ENCODE assay signal across 23 mouse cellular contexts in the genomic region with DNA sequence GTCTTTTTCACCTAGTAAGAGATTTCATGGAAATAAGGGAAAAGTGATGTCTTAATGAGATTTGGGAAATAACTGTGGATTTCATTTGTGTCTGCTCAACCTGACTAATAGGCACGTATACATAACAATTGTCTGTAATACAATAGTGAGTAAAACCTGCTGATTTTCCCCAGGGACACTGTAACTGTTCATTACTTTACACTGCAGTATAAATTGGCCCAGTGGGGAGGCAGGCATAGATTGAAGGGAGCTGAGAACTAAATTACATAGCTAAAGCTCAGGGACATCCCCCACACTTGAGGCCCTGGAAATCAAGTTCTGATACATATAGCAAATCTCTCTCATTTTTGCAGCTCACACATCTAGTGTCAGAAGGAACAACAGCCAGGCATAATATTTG.
DNase-seq lines count a peak whose midpoint lies in the region; ATAC-seq and TF ChIP-seq lines count a peak whose summit lies in the region.
"Had no signal": no experiment of that assay in that cellular context is flagged by ENCODE, and none has a peak within 500 bp of the region (broad histone marks: within the 10 kb centered on the region; RNA-seq: fewer than 3 reads in every experiment).

No protein-coding gene starts in this region.

- DNase-seq in embryonic facial prominence, embryonic 14.5 days (ENCODE audit: low spot score), result peak; percentile 65
- DNase-seq in embryonic facial prominence, embryonic 10.5 days (ENCODE audit: low spot score), result no peak
- peak; percentile 39 for DNase-seq in midbrain, embryonic 14.5 days
- peak; percentile 30 for DNase-seq in forebrain, embryonic 14.5 days (ENCODE audit: low spot score)
- DNase-seq in hindbrain, postnatal 0 days (ENCODE audit: low spot score), result peak; percentile 9
- no peak for DNase-seq in left cerebral cortex, postnatal 14 days (ENCODE audit: low spot score in 2 of 2)
- DNase-seq: adrenal gland, postnatal 10 days; cerebellum, adult 8-10 months; cerebellum, postnatal 36 days; embryo, embryonic 11 days; gastrocnemius, postnatal 14 days; heart, adult 18-20 months; heart, postnatal 36 days; kidney, adult 18-20 months; layer of hippocampus, adult 9-11 months; liver, embryonic 13.5 days; lung, adult 2 months; lung, postnatal 14 days; thymus, adult 18-20 months; thymus, postnatal 36 days had no signal

- no peak overlapping the region for H3K27ac ChIP-seq in embryonic facial prominence, embryonic 14.5 days (replicated peaks; ENCODE audit: low read depth, low read length)
- no peak overlapping the region for H3K27ac ChIP-seq in embryonic facial prominence, embryonic 10.5 days (replicated peaks)
- H3K27ac ChIP-seq in midbrain, embryonic 14.5 days (replicated peaks; ENCODE audit: low read depth, low read length), result no peak overlapping the region
- no peak overlapping the region for H3K27ac ChIP-seq in midbrain, embryonic 16.5 days (ENCODE audit: low read length)
- H3K27ac ChIP-seq in forebrain, embryonic 14.5 days (ENCODE audit: low read depth, low read length), result no peak overlapping the region
- no peak overlapping the region for H3K27ac ChIP-seq in hindbrain, postnatal 0 days
- H3K27ac ChIP-seq: kidney, postnatal 0 days; liver, embryonic 13.5 days had no signal

- ATAC-seq in embryonic facial prominence, embryonic 14.5 days (ENCODE audit: low read depth), result peak; percentile 93
- ATAC-seq in midbrain, embryonic 14.5 days (ENCODE audit: low FRiP score, low TSS enrichment), result no peak
- ATAC-seq in midbrain, embryonic 16.5 days, result no peak
- ATAC-seq in forebrain, embryonic 14.5 days, result 0 out of 2 replicates have a peak, but pooled peaks have one; percentile 29
- no peak for ATAC-seq in hindbrain, postnatal 0 days
- ATAC-seq: inflammation-experienced regulatory T-cells, adult 6 months had no signal

- H3K9ac ChIP-seq in embryonic facial prominence, embryonic 14.5 days (ENCODE audit: low read depth, low read length), result no peak overlapping the region
- H3K9ac ChIP-seq in midbrain, embryonic 14.5 days (replicated peaks; ENCODE audit: low read length), result no peak overlapping the region
- no peak overlapping the region for H3K9ac ChIP-seq in midbrain, embryonic 16.5 days (ENCODE audit: low read depth, low read length)
- H3K9ac ChIP-seq in forebrain, embryonic 14.5 days (ENCODE audit: low read length), result no peak overlapping the region
- H3K9ac ChIP-seq in hindbrain, postnatal 0 days (replicated peaks; ENCODE audit: low read length), result no peak overlapping the region
- H3K9ac ChIP-seq: liver, embryonic 13.5 days had no signal

- no peak for TF ChIP-seq CTCF in hindbrain, postnatal 0 days (IDR thresholded peaks at IDR 0.05; ENCODE audit: low read depth)

- H3K4me3 ChIP-seq in embryonic facial prominence, embryonic 14.5 days (ENCODE audit: low read depth, low read length), result no peak overlapping the region
- no peak overlapping the region for H3K4me3 ChIP-seq in embryonic facial prominence, embryonic 10.5 days
- H3K4me3 ChIP-seq in midbrain, embryonic 14.5 days (replicated peaks; ENCODE audit: low read depth, low read length), result no peak overlapping the region
- no peak overlapping the region for H3K4me3 ChIP-seq in midbrain, embryonic 16.5 days (ENCODE audit: low read depth, low read length)
- H3K4me3 ChIP-seq in forebrain, embryonic 14.5 days (ENCODE audit: low read depth, low read length), result no peak overlapping the region
- no peak overlapping the region for H3K4me3 ChIP-seq in hindbrain, postnatal 0 days (ENCODE audit: low read length)
- H3K4me3 ChIP-seq: liver, embryonic 13.5 days had no signal

- no peak overlapping the region for H3K4me2 ChIP-seq in embryonic facial prominence, embryonic 14.5 days (ENCODE audit: low read depth, low read length)
- H3K4me2 ChIP-seq in midbrain, embryonic 14.5 days (ENCODE audit: low read length), result no peak overlapping the region
- no peak overlapping the region for H3K4me2 ChIP-seq in midbrain, embryonic 16.5 days (ENCODE audit: low read length)
- no peak overlapping the region for H3K4me2 ChIP-seq in forebrain, embryonic 14.5 days (ENCODE audit: low read length)
- H3K4me2 ChIP-seq in hindbrain, postnatal 0 days (ENCODE audit: low read depth, low read length), result no peak overlapping the region
- H3K4me2 ChIP-seq: liver, embryonic 13.5 days had no signal

- no peaks in the 10 kb centered on the region for H3K9me3 ChIP-seq in embryonic facial prominence, embryonic 14.5 days (ENCODE audit: control insufficient read depth, low read length)
- H3K9me3 ChIP-seq in embryonic facial prominence, embryonic 10.5 days, result no peaks in the 10 kb centered on the region
- no peaks in the 10 kb centered on the region for H3K9me3 ChIP-seq in midbrain, embryonic 14.5 days (ENCODE audit: control insufficient read depth, low read length)
- no peaks in the 10 kb centered on the region for H3K9me3 ChIP-seq in midbrain, embryonic 16.5 days (replicated peaks; ENCODE audit: control insufficient read depth, low read length, poor library complexity, severe bottlenecking)
- no peaks in the 10 kb centered on the region for H3K9me3 ChIP-seq in forebrain, embryonic 14.5 days (replicated peaks; ENCODE audit: control insufficient read depth, low read length)
- H3K9me3 ChIP-seq in hindbrain, postnatal 0 days (ENCODE audit: low read length), result no peaks in the 10 kb centered on the region
- H3K9me3 ChIP-seq: liver, embryonic 13.5 days had no signal

- H3K27me3 ChIP-seq in embryonic facial prominence, embryonic 14.5 days (replicated peaks; ENCODE audit: control insufficient read depth, insufficient read depth, low read length), result no peaks in the 10 kb centered on the region
- H3K27me3 ChIP-seq in embryonic facial prominence, embryonic 10.5 days (replicated peaks; ENCODE audit: low read depth, poor library complexity, severe bottlenecking), result no peaks in the 10 kb centered on the region
- no peaks in the 10 kb centered on the region for H3K27me3 ChIP-seq in midbrain, embryonic 14.5 days (ENCODE audit: control insufficient read depth, insufficient read depth, low read length)
- H3K27me3 ChIP-seq in midbrain, embryonic 16.5 days (ENCODE audit: control insufficient read depth, insufficient read depth, low read depth, low read length), result no peaks in the 10 kb centered on the region
- no peaks in the 10 kb centered on the region for H3K27me3 ChIP-seq in forebrain, embryonic 14.5 days (replicated peaks; ENCODE audit: control insufficient read depth, insufficient read depth, low read length)
- H3K27me3 ChIP-seq in hindbrain, postnatal 0 days (ENCODE audit: insufficient read depth, low read length), result no peaks in the 10 kb centered on the region
- H3K27me3 ChIP-seq: liver, embryonic 13.5 days had no signal

- WGBS in embryonic facial prominence, embryonic 14.5 days, result 51% methylated on average over 1 of the region's 1 CpGs
- 65% methylated on average over 1 of the region's 1 CpGs for WGBS in embryonic facial prominence, embryonic 10.5 days
- 17% methylated on average over 1 of the region's 1 CpGs for WGBS in midbrain, embryonic 14.5 days
- WGBS in midbrain, embryonic 16.5 days, result 24% methylated on average over 1 of the region's 1 CpGs
- WGBS in forebrain, embryonic 14.5 days, result 7% methylated on average over 1 of the region's 1 CpGs
- WGBS in hindbrain, postnatal 0 days, result 39% methylated on average over 1 of the region's 1 CpGs

- H3K4me1 ChIP-seq in embryonic facial prominence, embryonic 14.5 days (ENCODE audit: control insufficient read depth, insufficient read depth, low read length), result no peaks in the 10 kb centered on the region
- H3K4me1 ChIP-seq in embryonic facial prominence, embryonic 10.5 days, result no peaks in the 10 kb centered on the region
- 0 out of 2 replicates have a peak, but pooled peaks cover 3% of the 10 kb centered on the region for H3K4me1 ChIP-seq in midbrain, embryonic 14.5 days (ENCODE audit: control insufficient read depth, insufficient read depth, low read length)
- no peaks in the 10 kb centered on the region for H3K4me1 ChIP-seq in midbrain, embryonic 16.5 days (ENCODE audit: control insufficient read depth, insufficient read depth, low read length)
- H3K4me1 ChIP-seq in forebrain, embryonic 14.5 days (ENCODE audit: control insufficient read depth, insufficient read depth, low read length), result no peaks in the 10 kb centered on the region
- no peaks in the 10 kb centered on the region for H3K4me1 ChIP-seq in hindbrain, postnatal 0 days (ENCODE audit: insufficient read depth, low read length)
- H3K4me1 ChIP-seq: liver, embryonic 13.5 days had no signal

- no peaks in the 10 kb centered on the region for H3K36me3 ChIP-seq in embryonic facial prominence, embryonic 14.5 days (ENCODE audit: control insufficient read depth, insufficient read depth, low read length)
- H3K36me3 ChIP-seq in embryonic facial prominence, embryonic 10.5 days (replicated peaks), result no peaks in the 10 kb centered on the region
- no peaks in the 10 kb centered on the region for H3K36me3 ChIP-seq in midbrain, embryonic 14.5 days (ENCODE audit: control insufficient read depth, insufficient read depth, low read length)
- H3K36me3 ChIP-seq in midbrain, embryonic 16.5 days (ENCODE audit: control insufficient read depth, insufficient read depth, low read length), result no peaks in the 10 kb centered on the region
- no peaks in the 10 kb centered on the region for H3K36me3 ChIP-seq in forebrain, embryonic 14.5 days (ENCODE audit: control insufficient read depth, insufficient read depth, low read length)
- H3K36me3 ChIP-seq in hindbrain, postnatal 0 days (ENCODE audit: insufficient read depth, low read length), result no peaks in the 10 kb centered on the region
- H3K36me3 ChIP-seq: liver, embryonic 13.5 days had no signal

- intact Hi-C loops in left cerebral cortex, postnatal 14 days (cut with DNase I), result no loop called here

Comparison
In these comparisons a context has a peak if more than half of its experiments do, and no peak if none do; other contexts are left out.
1. DNase-seq: peak in embryonic facial prominence, embryonic 14.5 days (single experiment), midbrain, embryonic 14.5 days (single experiment), forebrain, embryonic 14.5 days (single experiment) and hindbrain, postnatal 0 days (single experiment); none in embryonic facial prominence, embryonic 10.5 days (single experiment) and left cerebral cortex, postnatal 14 days (0 of 2).
2. ATAC-seq: peak in embryonic facial prominence, embryonic 14.5 days (single experiment) and forebrain, embryonic 14.5 days (single experiment); none in midbrain, embryonic 14.5 days (single experiment), midbrain, embryonic 16.5 days (single experiment) and hindbrain, postnatal 0 days (single experiment).